Mouse (Mus musculus) lung, adult 2 months (tissue): Measurements from ENCODE around the gene Lsm11.

Source experiments
- CTCF ChIP-seq: fragments of 200-500 bp; IDR thresholded peaks from 2 replicates; pipeline ENCODE4 v1.5.1; 2011; ENCODE audit warnings: mild to moderate bottlenecking, low read length, control low read depth; ENCODE audit not compliant: insufficient read depth
- POLR2A ChIP-seq: fragments of 200-500 bp; IDR thresholded peaks from 2 replicates; pipeline ENCODE4 v1.6.1; 2011; ENCODE audit warnings: low read depth, mild to moderate bottlenecking, control low read depth, low read length, borderline replicate concordance; ENCODE audit errors: extremely low read depth

DNA sequence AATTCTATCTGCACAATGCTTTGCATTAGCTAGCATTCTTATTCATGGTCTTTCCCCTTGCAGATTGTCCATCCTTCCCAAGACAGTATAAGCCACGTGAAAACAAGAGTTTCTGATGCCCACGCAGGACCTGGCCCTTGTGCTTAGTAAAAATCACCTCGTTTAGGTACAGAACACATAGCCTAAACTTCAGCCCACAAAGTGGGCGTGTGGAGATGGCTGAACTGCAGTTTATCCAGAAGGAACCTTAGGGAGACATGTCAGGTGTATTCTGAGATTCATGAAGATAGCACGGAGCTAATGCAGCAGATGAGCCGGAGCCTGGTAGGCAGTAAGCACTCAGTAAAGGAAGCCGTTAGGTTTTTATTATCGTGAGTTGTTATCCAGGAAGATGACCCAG, 23.7 kb downstream of the Lsm11 start:
- TF ChIP-seq POLR2A: no peak
- no peak for TF ChIP-seq CTCF
